Mouse (Mus musculus): ENCODE measurements at regions not wholly inside any gene's neighbourhood (a gene's known extent, or its start where the extent isn't known, plus 50 kb on each side); places are given as distances from the start of the nearest gene placed in this dataset.

DNA sequence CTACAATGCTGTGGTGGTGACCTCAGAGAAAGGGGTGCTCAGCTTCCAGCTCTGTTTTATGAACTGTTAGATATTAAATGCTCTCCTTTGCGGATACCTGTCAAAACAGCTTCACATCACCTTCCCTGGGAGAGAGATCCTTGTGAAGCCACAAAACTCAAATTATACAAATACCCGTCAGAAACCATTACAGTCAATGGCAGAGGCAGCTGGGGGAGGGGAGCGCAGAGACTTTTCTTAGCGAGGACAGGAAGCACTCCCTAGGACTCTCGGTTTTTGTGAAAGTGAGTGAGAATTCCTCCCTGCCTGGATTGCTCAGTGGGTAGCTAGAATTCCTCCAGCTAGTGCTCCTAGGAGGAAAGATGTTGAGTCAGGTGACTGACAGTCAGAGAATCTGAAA lies 161.0 kb downstream of the Bmp7 start:
- Histone ChIP-seq H3K27ac (no peak overlapping the region), H3K27me3 (ENCODE audit: control insufficient read depth, insufficient read depth, low read length) (no peaks in the 10 kb centered on the region), H3K4me1 (ENCODE audit: control insufficient read depth, insufficient read depth, low read length) (no peaks in the 10 kb centered on the region), H3K36me3 (ENCODE audit: control insufficient read depth, insufficient read depth, low read length) (no peaks in the 10 kb centered on the region), H3K4me3 (no peak overlapping the region), H3K9ac (ENCODE audit: low read depth, low read length) (no peak overlapping the region), H3K79me2 (replicated peaks; ENCODE audit: control insufficient read depth, insufficient read depth, low read length) (no peaks in the 10 kb centered on the region)
- no peak for TF ChIP-seq CTCF (IDR thresholded peaks at IDR 0.05)
- TF ChIP-seq POLR2A (IDR thresholded peaks at IDR 0.05; ENCODE audit: insufficient read depth, low read depth, low read length): no peak
- no peak for TF ChIP-seq EP300 (IDR thresholded peaks at IDR 0.05; ENCODE audit: insufficient read depth, low read depth, low read length)
- 19% methylated on average over 5 of the region's 5 CpGs for WGBS
- intact Hi-C loops (cut with DNase I): loop anchor here (10.0 kb wide), 2 partner anchors 224 to 304 kb away; partner anchors contain the start of gene Fam209
- DNase-seq: no peak

DNA sequence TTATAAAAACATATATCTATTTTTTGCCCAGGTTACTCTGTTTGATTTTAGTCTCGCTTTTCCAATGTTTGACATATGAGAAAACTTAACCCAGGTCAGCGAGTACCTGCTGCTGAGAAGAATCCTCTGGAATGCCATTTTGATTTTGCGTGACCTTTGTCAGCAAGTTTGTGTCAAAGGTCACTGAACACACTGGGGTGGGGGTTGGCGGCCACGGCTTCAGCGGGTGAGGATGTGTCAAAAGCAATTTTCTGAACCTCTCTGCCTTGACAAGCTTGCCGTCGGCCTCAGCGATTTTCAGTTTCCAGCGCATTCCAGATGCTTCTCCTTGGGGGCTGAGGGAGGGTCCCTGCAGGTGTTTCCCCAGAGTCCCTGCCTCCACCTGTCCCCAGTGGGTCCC lies 157.4 kb downstream of the Bmp7 start:
- WGBS: 71% methylated on average over 10 of the region's 10 CpGs
- intact Hi-C loops (cut with DNase I): no loop called here
- Histone ChIP-seq H3K27me3 (ENCODE audit: control insufficient read depth, insufficient read depth, low read length) (peaks cover 1% of the 10 kb centered on the region), H3K9ac (ENCODE audit: low read depth, low read length) (no peak overlapping the region), H3K4me3 (no peak overlapping the region), H3K79me2 (replicated peaks; ENCODE audit: control insufficient read depth, insufficient read depth, low read length) (no peaks in the 10 kb centered on the region), H3K4me1 (ENCODE audit: control insufficient read depth, insufficient read depth, low read length) (no peaks in the 10 kb centered on the region), H3K36me3 (ENCODE audit: control insufficient read depth, insufficient read depth, low read length) (no peaks in the 10 kb centered on the region), H3K27ac (no peak overlapping the region)
- no peak for DNase-seq
- TF ChIP-seq POLR2A (IDR thresholded peaks at IDR 0.05; ENCODE audit: insufficient read depth, low read depth, low read length): no peak

DNA sequence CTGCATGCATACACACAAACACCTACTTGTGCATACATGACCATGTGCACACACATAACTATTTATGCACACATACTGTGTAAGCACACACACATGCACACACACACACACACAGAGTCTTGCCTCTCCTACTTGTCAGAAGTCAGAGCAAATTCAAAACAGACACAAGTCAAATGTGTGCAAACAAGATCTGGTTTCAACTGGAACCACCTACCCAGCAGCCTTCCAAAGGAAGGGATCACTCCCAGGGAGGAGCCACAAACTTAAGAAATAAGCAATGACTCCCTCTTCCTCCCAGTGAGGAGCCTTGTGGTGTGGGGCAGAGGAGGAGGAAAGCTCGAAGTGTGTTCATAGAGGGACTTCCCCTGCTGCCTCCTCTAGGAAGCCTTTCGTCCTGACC lies 153.8 kb downstream of the Bmp7 start:
- Histone ChIP-seq H3K9ac (ENCODE audit: low read depth, low read length) (no peak overlapping the region), H3K36me3 (ENCODE audit: control insufficient read depth, insufficient read depth, low read length) (no peaks in the 10 kb centered on the region), H3K27me3 (ENCODE audit: control insufficient read depth, insufficient read depth, low read length) (peaks cover 3% of the 10 kb centered on the region), H3K4me3 (no peak overlapping the region), H3K4me1 (ENCODE audit: control insufficient read depth, insufficient read depth, low read length) (no peaks in the 10 kb centered on the region), H3K79me2 (replicated peaks; ENCODE audit: control insufficient read depth, insufficient read depth, low read length) (no peaks in the 10 kb centered on the region), H3K27ac (no peak overlapping the region)
- intact Hi-C loops (cut with DNase I): no loop called here
- DNase-seq: no peak
- 36% methylated on average over 2 of the region's 2 CpGs for WGBS
- TF ChIP-seq CTCF (IDR thresholded peaks at IDR 0.05): no peak
- TF ChIP-seq POLR2A (IDR thresholded peaks at IDR 0.05; ENCODE audit: insufficient read depth, low read depth, low read length): no peak
- no peak for TF ChIP-seq EP300 (IDR thresholded peaks at IDR 0.05; ENCODE audit: insufficient read depth, low read depth, low read length)

DNA sequence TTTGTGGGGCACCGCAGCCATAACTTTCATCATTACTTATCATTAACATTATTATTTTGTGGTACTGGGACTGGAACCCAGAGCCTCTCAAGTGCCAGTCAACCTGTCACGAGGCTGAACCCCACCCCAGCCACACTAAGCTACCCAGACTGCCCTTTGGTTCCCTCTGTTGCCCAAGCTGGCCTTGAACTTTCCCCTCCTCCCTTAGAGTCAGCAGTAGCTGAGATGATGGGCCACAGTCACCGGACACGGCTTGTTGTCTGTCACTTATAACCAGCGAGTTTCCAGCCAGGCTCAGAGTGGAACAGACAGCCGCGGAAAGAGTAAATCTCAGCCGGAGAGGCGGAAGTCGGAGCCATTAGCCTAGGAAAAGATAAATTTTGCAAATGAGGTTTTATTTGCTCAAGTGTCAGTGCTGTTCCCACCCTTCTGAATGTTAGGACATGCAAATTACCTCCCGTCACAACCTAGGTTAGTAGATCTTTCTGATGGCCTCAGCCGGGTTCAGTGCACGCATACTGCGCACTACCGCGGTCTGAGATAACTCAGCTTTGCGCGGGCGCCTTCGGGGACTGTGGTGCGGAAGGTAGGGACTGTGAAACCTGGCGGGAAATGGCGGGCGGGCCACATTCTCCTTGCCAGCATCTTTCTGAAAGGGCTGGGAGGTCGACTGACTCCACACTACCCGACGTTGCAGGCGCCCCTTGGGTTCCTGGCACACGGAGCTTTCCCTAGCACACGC lies 152.7 kb downstream of the Bmp7 start:
- no peak for TF ChIP-seq CTCF (IDR thresholded peaks at IDR 0.05)
- H3K4me3 ChIP-seq: no peak overlapping the region
- H3K27me3 ChIP-seq (ENCODE audit: control insufficient read depth, insufficient read depth, low read length): peaks cover 3% of the 10 kb centered on the region
- H3K4me1 ChIP-seq (ENCODE audit: control insufficient read depth, insufficient read depth, low read length): no peaks in the 10 kb centered on the region
- H3K9ac ChIP-seq (ENCODE audit: low read depth, low read length): no peak overlapping the region
- intact Hi-C loops (cut with DNase I): no loop called here
- no peak for DNase-seq
- WGBS: 23% methylated on average over 30 of the region's 30 CpGs
- no peaks in the 10 kb centered on the region for H3K79me2 ChIP-seq (replicated peaks; ENCODE audit: control insufficient read depth, insufficient read depth, low read length)
- H3K27ac ChIP-seq: no peak overlapping the region
- no peaks in the 10 kb centered on the region for H3K36me3 ChIP-seq (ENCODE audit: control insufficient read depth, insufficient read depth, low read length)

DNA sequence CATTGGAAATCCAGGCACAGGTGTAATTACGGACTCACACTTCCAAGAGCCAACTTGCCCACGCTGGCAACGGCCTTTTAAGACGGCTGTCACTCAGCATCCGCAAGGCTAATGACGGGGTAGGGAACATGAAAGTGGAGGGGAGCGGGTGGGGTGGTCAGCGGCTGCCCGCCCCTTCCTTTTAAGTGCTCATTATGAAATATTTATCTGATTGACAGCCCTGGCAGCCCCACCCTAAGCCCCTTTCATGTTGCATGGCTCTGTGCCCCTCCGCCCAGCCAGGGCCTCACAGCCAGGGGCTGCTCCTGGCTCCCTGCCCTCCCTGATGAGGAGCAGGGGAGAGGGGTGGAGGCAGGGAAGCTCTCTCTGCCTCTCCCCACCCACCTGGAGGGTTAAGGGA lies 150.9 kb downstream of the Bmp7 start:
- H3K79me2 ChIP-seq (replicated peaks; ENCODE audit: control insufficient read depth, insufficient read depth, low read length): no peaks in the 10 kb centered on the region
- intact Hi-C loops (cut with DNase I): no loop called here
- TF ChIP-seq POLR2A (IDR thresholded peaks at IDR 0.05; ENCODE audit: insufficient read depth, low read depth, low read length) (no peak), EP300 (IDR thresholded peaks at IDR 0.05; ENCODE audit: insufficient read depth, low read depth, low read length) (no peak), CTCF (IDR thresholded peaks at IDR 0.05) (no peak)
- no peak for DNase-seq
- no peak overlapping the region for H3K9ac ChIP-seq (ENCODE audit: low read depth, low read length)
- no peak overlapping the region for H3K4me3 ChIP-seq
- no peaks in the 10 kb centered on the region for H3K36me3 ChIP-seq (ENCODE audit: control insufficient read depth, insufficient read depth, low read length)
- no peak overlapping the region for H3K27ac ChIP-seq
- 51% methylated on average over 10 of the region's 10 CpGs for WGBS
- H3K4me1 ChIP-seq (ENCODE audit: control insufficient read depth, insufficient read depth, low read length): no peaks in the 10 kb centered on the region
- H3K27me3 ChIP-seq (ENCODE audit: control insufficient read depth, insufficient read depth, low read length): peaks cover 3% of the 10 kb centered on the region

DNA sequence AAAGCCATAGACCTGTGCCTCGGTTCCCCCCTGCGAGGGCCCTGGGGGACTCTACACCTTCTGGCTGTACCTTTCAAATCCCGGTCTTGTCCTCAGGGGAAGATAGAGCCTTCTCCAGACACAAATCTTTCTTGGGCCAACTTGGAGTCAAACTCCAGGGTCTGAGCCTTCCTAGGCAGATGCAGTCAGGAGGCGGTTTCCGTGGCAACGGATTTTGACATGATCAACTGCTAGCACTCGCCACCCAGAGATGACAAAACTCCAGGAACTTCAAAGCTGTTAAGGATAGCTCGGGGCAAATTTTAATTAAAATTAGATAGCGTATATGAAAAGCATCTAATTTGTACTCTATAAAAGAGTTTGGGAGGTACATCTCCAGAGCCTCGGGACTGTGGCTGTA lies 147.6 kb downstream of the Bmp7 start:
- intact Hi-C loops (cut with DNase I): no loop called here
- no peak for DNase-seq
- no peaks in the 10 kb centered on the region for H3K36me3 ChIP-seq (ENCODE audit: control insufficient read depth, insufficient read depth, low read length)
- H3K27me3 ChIP-seq (ENCODE audit: control insufficient read depth, insufficient read depth, low read length): peaks cover 1% of the 10 kb centered on the region; the same call in 1 of the 2 replicates
- no peaks in the 10 kb centered on the region for H3K79me2 ChIP-seq (replicated peaks; ENCODE audit: control insufficient read depth, insufficient read depth, low read length)
- TF ChIP-seq POLR2A (IDR thresholded peaks at IDR 0.05; ENCODE audit: insufficient read depth, low read depth, low read length): no peak
- no peak for TF ChIP-seq EP300 (IDR thresholded peaks at IDR 0.05; ENCODE audit: insufficient read depth, low read depth, low read length)
- no peak for TF ChIP-seq CTCF (IDR thresholded peaks at IDR 0.05)
- 77% methylated on average over 10 of the region's 10 CpGs for WGBS
- H3K9ac ChIP-seq (ENCODE audit: low read depth, low read length): no peak overlapping the region
- H3K27ac ChIP-seq: no peak overlapping the region
- H3K4me1 ChIP-seq (ENCODE audit: control insufficient read depth, insufficient read depth, low read length): no peaks in the 10 kb centered on the region
- no peak overlapping the region for H3K4me3 ChIP-seq
